Mouse (Mus musculus) lung, postnatal 0 days (tissue): Measurements from ENCODE around the gene Dppa3. TPM values are rescaled to one million over a fixed set of nuclear protein-coding genes. Genes with fewer than 3 reads are reported as not detected.

ENCODE experiments used
- ATAC-seq: fragments of 200-750 bp; cut with Nextera tagmentation; 2 replicates; pipeline ENCODE4 v1.8.0; 2017; ENCODE audit warnings: moderate library complexity
- DNase-seq: peaks from one replicate; pipeline ENCODE4 v3.0.0-alpha.2; 2016; ENCODE audit warnings: low spot score
- H3K27ac ChIP-seq: fragments of 300-500 bp; sonication (generic); 2 replicates; pipeline ENCODE4 v1.5.1; 2014; ENCODE audit warnings: antibody characterized with exemption, mild to moderate bottlenecking, low read length, mixed read lengths
- H3K27me3 ChIP-seq: fragments of 300-500 bp; sonication (generic); replicated peaks from 2 replicates; pipeline ENCODE4 v1.6.1; 2014; ENCODE audit warnings: low read length, mixed read lengths; ENCODE audit not compliant: insufficient read depth
- H3K36me3 ChIP-seq: fragments of 300-500 bp; sonication (generic); 2 replicates; pipeline ENCODE4 v1.6.1; 2014; ENCODE audit warnings: low read length, mixed read lengths; ENCODE audit not compliant: insufficient read depth
- H3K4me1 ChIP-seq: fragments of 300-500 bp; sonication (generic); 2 replicates; pipeline ENCODE4 v1.6.1; 2014; ENCODE audit warnings: antibody characterized with exemption, low read depth, low read length, mixed read lengths; ENCODE audit not compliant: insufficient read depth
- H3K4me2 ChIP-seq: fragments of 300-500 bp; sonication (generic); replicated peaks from 2 replicates; pipeline ENCODE4 v1.6.1; 2014; ENCODE audit warnings: low read depth, mild to moderate bottlenecking, low read length, moderate library complexity, mixed read lengths
- H3K4me3 ChIP-seq: fragments of 300-500 bp; sonication (generic); 2 replicates; pipeline ENCODE4 v1.5.1; 2014; ENCODE audit warnings: low read depth, low read length
- H3K9ac ChIP-seq: fragments of 300-500 bp; sonication (generic); replicated peaks from 2 replicates; pipeline ENCODE4 v1.6.1; 2014; ENCODE audit warnings: low read depth, mild to moderate bottlenecking
- H3K9me3 ChIP-seq: fragments of 300-500 bp; sonication (generic); 2 replicates; pipeline ENCODE4 v1.6.1; 2016; ENCODE audit warnings: low read length, mixed read lengths
- CTCF ChIP-seq: IDR thresholded peaks from 2 replicates; pipeline ENCODE4 v1.5.1; 2016; ENCODE audit warnings: antibody characterized with exemption, mild to moderate bottlenecking
- EP300 ChIP-seq: IDR thresholded peaks from 2 replicates; pipeline ENCODE4 v1.6.1; 2016; ENCODE audit warnings: antibody characterized with exemption, mild to moderate bottlenecking, control low read depth
- WGBS: fragments of 180-500 bp; shearing (Covaris S2); extraction: QIAGEN DNeasy Blood & Tissue Kit; methylation state at CpG from one replicate; pipeline ENCODE4 v1.1.7; 2014; 5-methylcytosine and 5-hydroxymethylcytosine counted together
- polyA plus RNA-seq: library from polyadenylated mRNA; unstranded; fragments of >200 nt; fragmentation: Nextera tagmentation; extraction: Ambion mirVana; gene quantifications from 2 replicates; pipeline ENCODE4 v1.2.1, GENCODE M21; 2015

Dppa3 gene
- polyA plus RNA-seq, 1 experiment from 2014 or later, result not detected

- Histone ChIP-seq H3K4me2 (no peak overlapping the region), H3K4me3 (no peak overlapping the region), H3K27me3 (no peaks in the 10 kb centered on the region), H3K4me1 (no peaks in the 10 kb centered on the region), H3K9me3 (no peaks in the 10 kb centered on the region), H3K27ac (no peak overlapping the region), H3K36me3 (no peaks in the 10 kb centered on the region), H3K9ac (no peak overlapping the region)
- DNase-seq (no peak), ATAC-seq (no peak)
- WGBS, result 85% methylated on average over 12 of the region's 12 CpGs
- no peak for TF ChIP-seq EP300
- TF ChIP-seq CTCF, result no peak
Observed at GRCm38 (mm10) chr6:122607700-122608099, 18.5 kb upstream of the Dppa3 start.

GRCm38 (mm10) chr6:122608434-122609376 lies 17.5 kb upstream of the Dppa3 start:
- H3K9ac ChIP-seq, result no peak overlapping the region
- no peaks in the 10 kb centered on the region for H3K9me3 ChIP-seq
- H3K4me2 ChIP-seq, result no peak overlapping the region
- H3K36me3 ChIP-seq, result no peaks in the 10 kb centered on the region
- TF ChIP-seq CTCF (no peak), EP300 (no peak)
- H3K27ac ChIP-seq, result no peak overlapping the region
- H3K4me3 ChIP-seq, result no peak overlapping the region
- ATAC-seq (no peak), DNase-seq (no peak)
- WGBS, result 77% methylated on average over 10 of the region's 10 CpGs
- no peaks in the 10 kb centered on the region for H3K4me1 ChIP-seq
- H3K27me3 ChIP-seq, result no peaks in the 10 kb centered on the region

- H3K27ac ChIP-seq, result no peak overlapping the region
- H3K9me3 ChIP-seq, result no peaks in the 10 kb centered on the region
- ATAC-seq (no peak), DNase-seq (no peak)
- TF ChIP-seq CTCF, result no peak
- TF ChIP-seq EP300, result no peak
- no peak overlapping the region for H3K4me2 ChIP-seq
- no peaks in the 10 kb centered on the region for H3K36me3 ChIP-seq
- no peaks in the 10 kb centered on the region for H3K27me3 ChIP-seq
- H3K9ac ChIP-seq, result no peak overlapping the region
- H3K4me3 ChIP-seq, result no peak overlapping the region
- 38% methylated on average over 9 of the region's 9 CpGs for WGBS
- H3K4me1 ChIP-seq, result no peaks in the 10 kb centered on the region
Observed at GRCm38 (mm10) chr6:122609377-122609728, 16.9 kb upstream of the Dppa3 start.

- ATAC-seq, result no peak
- DNase-seq, result no peak
- Histone ChIP-seq H3K4me3 (no peak within 1 kb of the TSS), H3K9me3 (no peaks in the 10 kb centered on the region), H3K4me1 (no peaks in the 10 kb centered on the region), H3K27me3 (no peaks in the 10 kb centered on the region), H3K36me3 (no peaks in the 10 kb centered on the region), H3K27ac (no peak within 1 kb of the TSS), H3K9ac (no peak within 1 kb of the TSS), H3K4me2 (no peak within 1 kb of the TSS)
- TF ChIP-seq CTCF (no peak), EP300 (no peak)
- WGBS, result 39% methylated on average over 14 of the region's 14 CpGs
Observed at GRCm38 (mm10) chr6:122609771-122610170, 16.4 kb upstream of the Dppa3 start, which contains the start of gene Gdf3. Gene Gdf3, minus strand, starts transcription at chr6:122610087.

GRCm38 (mm10) chr6:122612426-122612825 lies 13.8 kb upstream of the Dppa3 start:
- WGBS, result 70% methylated on average over 4 of the region's 4 CpGs
- H3K36me3 ChIP-seq, result no peaks in the 10 kb centered on the region
- no peak for ATAC-seq
- H3K9me3 ChIP-seq, result no peaks in the 10 kb centered on the region
- H3K27me3 ChIP-seq, result no peaks in the 10 kb centered on the region
- no peak overlapping the region for H3K9ac ChIP-seq
- no peak for DNase-seq
- no peak overlapping the region for H3K4me2 ChIP-seq
- no peak overlapping the region for H3K4me3 ChIP-seq
- TF ChIP-seq EP300 (no peak), CTCF (no peak)
- H3K27ac ChIP-seq, result no peak overlapping the region
- no peaks in the 10 kb centered on the region for H3K4me1 ChIP-seq

- DNase-seq (no peak), ATAC-seq (no peak)
- Histone ChIP-seq H3K9me3 (no peaks in the 10 kb centered on the region), H3K27ac (no peak overlapping the region), H3K4me2 (no peak overlapping the region), H3K36me3 (no peaks in the 10 kb centered on the region), H3K4me1 (no peaks in the 10 kb centered on the region), H3K9ac (no peak overlapping the region), H3K4me3 (no peak overlapping the region), H3K27me3 (no peaks in the 10 kb centered on the region)
- TF ChIP-seq CTCF, result peak; percentile 61
- TF ChIP-seq EP300, result no peak
- WGBS, result 51% methylated on average over 2 of the region's 2 CpGs
Observed at GRCm38 (mm10) chr6:122614047-122614446, 12.2 kb upstream of the Dppa3 start.
